Mouse (Mus musculus) hindbrain, postnatal 0 days (tissue): Measurements from ENCODE around the gene Klhdc7b. TPM values are rescaled to one million over a fixed set of nuclear protein-coding genes. Genes with fewer than 3 reads are reported as not detected.

ENCODE experiments used
- ATAC-seq: fragments of 200-750 bp; cut with Nextera tagmentation; 2 replicates; pipeline ENCODE4 v1.8.0; 2017; ENCODE audit warnings: mild to moderate bottlenecking, moderate TSS enrichment, moderate library complexity
- DNase-seq: peaks from one replicate; pipeline ENCODE4 v3.0.0-alpha.2; 2015; ENCODE audit warnings: low spot score
- H3K27ac ChIP-seq: fragments of 300-500 bp; sonication (generic); 2 replicates; pipeline ENCODE4 v1.5.1; 2014; ENCODE audit warnings: mild to moderate bottlenecking
- H3K27me3 ChIP-seq: fragments of 300-500 bp; sonication (generic); 2 replicates; pipeline ENCODE4 v1.6.1; 2014; ENCODE audit warnings: low read length, mixed read lengths; ENCODE audit not compliant: insufficient read depth
- H3K36me3 ChIP-seq: fragments of 300-500 bp; sonication (generic); 2 replicates; pipeline ENCODE4 v1.6.1; 2014; ENCODE audit warnings: low read length, mixed read lengths; ENCODE audit not compliant: insufficient read depth
- H3K4me1 ChIP-seq: fragments of 300-500 bp; sonication (generic); 2 replicates; pipeline ENCODE4 v1.6.1; 2014; ENCODE audit warnings: antibody characterized with exemption, low read length, mixed read lengths; ENCODE audit not compliant: insufficient read depth
- H3K4me2 ChIP-seq: fragments of 300-500 bp; sonication (generic); 2 replicates; pipeline ENCODE4 v1.6.1; 2014; ENCODE audit warnings: low read depth, mild to moderate bottlenecking, low read length, moderate library complexity, mixed read lengths
- H3K4me3 ChIP-seq: fragments of 300-500 bp; sonication (generic); 2 replicates; pipeline ENCODE4 v1.5.1; 2014; ENCODE audit warnings: low read length
- H3K9ac ChIP-seq: fragments of 300-500 bp; sonication (generic); replicated peaks from 2 replicates; pipeline ENCODE4 v1.6.1; 2014; ENCODE audit warnings: mild to moderate bottlenecking, low read length, moderate library complexity, mixed read lengths
- H3K9me3 ChIP-seq: fragments of 300-500 bp; sonication (generic); 2 replicates; pipeline ENCODE4 v1.6.1; 2016; ENCODE audit warnings: low read length, mixed read lengths
- CTCF ChIP-seq: IDR thresholded peaks from 2 replicates; pipeline ENCODE4 v1.5.1; 2016; ENCODE audit warnings: antibody characterized with exemption, control low read depth, low read depth
- WGBS: fragments of 180-500 bp; shearing (Covaris S2); extraction: QIAGEN DNeasy Blood & Tissue Kit; methylation state at CpG from one replicate; pipeline ENCODE4 v1.1.7; 2014; 5-methylcytosine and 5-hydroxymethylcytosine counted together
- polyA plus RNA-seq: library from polyadenylated mRNA; unstranded; fragments of >200 nt; fragmentation: Nextera tagmentation; extraction: Ambion mirVana; gene quantifications from 2 replicates; pipeline ENCODE4 v1.2.1, GENCODE M21; 2015
- total RNA-seq: library from RNA; depleted of rRNA; stranded (reverse); fragments of >200 nt; gene quantifications from 2 replicates; pipeline ENCODE4 v1.2.3, GENCODE M21; 2014

The Klhdc7b gene
- total and polyA plus RNA-seq, 2 experiments from 2014 or later = 0.04 to 0.26 TPM

GRCm38 (mm10) chr15:89402471-89402870, 17.8 kb downstream of the Klhdc7b start:
- ATAC-seq (no peak), DNase-seq (no peak)
- Histone ChIP-seq H3K9ac (no peak overlapping the region), H3K4me2 (no peak overlapping the region), H3K9me3 (no peaks in the 10 kb centered on the region; the same call in 1 of the 2 replicates), H3K27me3 (no peaks in the 10 kb centered on the region), H3K36me3 (no peaks in the 10 kb centered on the region), H3K27ac (no peak overlapping the region), H3K4me3 (no peak overlapping the region), H3K4me1 (no peaks in the 10 kb centered on the region)
- 82% methylated on average over 1 of the region's 1 CpGs for WGBS
- TF ChIP-seq CTCF = no peak

DNA sequence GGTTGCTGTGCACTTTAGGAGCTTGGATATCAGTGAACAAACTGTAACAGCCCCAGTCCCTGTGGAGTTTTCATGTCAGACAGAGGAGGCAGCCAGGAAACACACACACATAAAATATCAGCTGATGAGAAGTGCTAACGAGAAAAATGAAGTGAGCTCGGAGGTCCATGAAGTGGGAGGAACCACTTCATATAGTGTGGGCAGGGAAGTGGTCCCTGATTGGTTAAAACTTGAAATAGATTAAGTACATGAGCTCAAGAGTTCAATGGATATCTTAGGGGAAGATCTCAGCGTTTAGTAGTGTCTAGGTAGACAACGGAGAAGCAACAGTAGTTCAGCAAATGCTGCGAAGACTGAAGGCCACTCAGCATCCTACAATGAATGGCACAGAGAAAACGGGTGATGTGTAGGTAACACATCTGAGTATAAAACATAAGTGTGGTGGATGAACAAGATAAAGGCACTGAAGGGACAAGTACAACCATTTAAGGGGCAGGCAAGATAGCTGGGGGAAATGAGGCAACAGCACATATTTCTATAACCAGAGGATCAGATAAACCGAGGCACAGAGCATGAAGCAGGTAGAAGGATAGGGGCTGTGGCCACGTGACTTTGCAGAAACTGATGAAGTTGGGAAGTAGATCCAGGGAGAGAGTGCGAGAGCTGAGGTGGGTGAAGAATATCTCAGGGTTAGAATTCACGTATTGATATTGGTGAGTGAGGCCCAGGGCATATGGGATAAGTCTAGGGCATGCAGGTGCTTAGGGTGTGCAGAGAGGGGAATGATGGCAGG, 20.3 kb downstream of the Klhdc7b start:
- Histone ChIP-seq H3K4me2 (no peak overlapping the region), H3K36me3 (no peaks in the 10 kb centered on the region), H3K9ac (no peak overlapping the region), H3K27me3 (no peaks in the 10 kb centered on the region), H3K4me1 (no peaks in the 10 kb centered on the region), H3K9me3 (peaks cover 5% of the 10 kb centered on the region), H3K27ac (no peak overlapping the region), H3K4me3 (no peak overlapping the region)
- TF ChIP-seq CTCF = no peak
- ATAC-seq (no peak), DNase-seq (no peak)
- 86% methylated on average over 10 of the region's 10 CpGs for WGBS

DNA sequence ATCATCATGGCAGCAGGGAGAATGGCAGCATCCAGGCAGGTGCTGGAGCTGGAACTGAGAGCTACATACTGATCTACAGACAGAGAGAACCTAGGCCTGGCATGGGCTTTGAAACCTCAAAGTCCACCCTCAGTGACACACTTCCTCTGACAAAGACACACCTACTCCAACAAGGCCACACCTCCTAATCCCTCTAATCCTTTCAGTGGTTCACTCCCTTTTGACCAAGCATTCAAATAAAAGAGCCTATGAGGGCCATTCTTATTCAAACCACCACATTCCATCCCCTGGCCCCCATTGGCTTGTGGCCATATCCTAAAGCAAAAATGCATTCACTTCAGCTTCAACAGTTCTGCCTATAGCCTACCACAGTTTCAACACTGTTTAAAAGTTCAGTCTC, 22.0 kb downstream of the Klhdc7b start:
- no peak overlapping the region for H3K4me3 ChIP-seq
- no peaks in the 10 kb centered on the region for H3K36me3 ChIP-seq
- TF ChIP-seq CTCF = no peak

DNA sequence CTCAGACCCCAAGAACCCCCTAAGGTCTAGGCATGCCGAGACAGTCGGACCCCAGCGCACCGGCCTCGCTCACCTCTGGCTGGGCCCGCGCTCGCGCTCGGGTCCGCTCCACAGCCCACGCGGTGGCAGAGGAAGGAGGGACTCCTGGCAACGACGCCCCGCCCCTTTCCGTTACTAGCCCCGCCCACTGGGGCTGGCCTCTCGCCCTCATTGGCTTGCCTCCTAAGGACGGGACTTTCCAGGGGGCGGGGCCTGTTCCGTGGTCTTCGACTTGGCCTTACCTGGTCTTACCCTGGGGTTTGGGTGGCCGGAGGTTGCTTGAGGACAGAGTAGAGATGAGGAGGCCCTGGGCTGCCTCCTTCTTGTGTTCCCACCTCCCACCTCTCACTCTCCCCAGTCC, 25.4 kb downstream of the Klhdc7b start, which contains the start of gene Syce3:
Gene Syce3, minus strand, starts transcription at position 386 of the 400 bp plus-strand sequence.
- Histone ChIP-seq H3K4me3 (no peak within 1 kb of the TSS), H3K4me2 (no peak within 1 kb of the TSS), H3K4me1 (no peaks in the 10 kb centered on the region), H3K36me3 (no peaks in the 10 kb centered on the region), H3K9ac (no peak within 1 kb of the TSS), H3K27ac (no peak within 1 kb of the TSS), H3K9me3 (peaks cover 5% of the 10 kb centered on the region), H3K27me3 (no peaks in the 10 kb centered on the region)
- DNase-seq = no peak
- no peak for TF ChIP-seq CTCF
- WGBS = 89% methylated on average over 22 of the region's 24 CpGs
- ATAC-seq = no peak

More for the DNA sequence above, 22.0 kb downstream of the Klhdc7b start:
- ATAC-seq (no peak), DNase-seq (no peak)
- Histone ChIP-seq H3K27ac (no peak overlapping the region), H3K9me3 (peaks cover 5% of the 10 kb centered on the region), H3K4me2 (no peak overlapping the region), H3K4me1 (no peaks in the 10 kb centered on the region), H3K27me3 (no peaks in the 10 kb centered on the region), H3K9ac (no peak overlapping the region)

DNA sequence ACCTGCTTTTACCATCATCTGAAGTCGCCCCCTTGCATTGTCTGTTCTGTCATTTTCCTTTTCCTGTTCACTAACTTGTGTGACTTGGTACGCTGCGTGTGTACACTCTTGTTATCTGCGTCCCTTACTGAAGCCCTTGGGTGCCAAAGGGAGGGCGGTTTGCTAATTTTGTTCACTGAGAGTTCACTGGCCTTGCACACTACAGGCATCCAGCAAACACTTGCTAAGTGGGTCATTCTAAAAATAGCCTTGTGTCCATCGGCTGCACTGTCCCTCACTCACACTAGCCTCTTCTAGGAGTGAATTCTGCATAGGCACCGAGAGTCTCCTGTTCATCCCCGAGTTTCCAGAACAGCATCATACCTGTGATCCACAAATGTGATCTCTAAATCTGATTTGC, 30.6 kb downstream of the Klhdc7b start:
- WGBS = 87% methylated on average over 8 of the region's 8 CpGs
- no peak for DNase-seq
- TF ChIP-seq CTCF = no peak
- H3K4me2 ChIP-seq = no peak overlapping the region
- no peaks in the 10 kb centered on the region for H3K4me1 ChIP-seq
- no peak overlapping the region for H3K9ac ChIP-seq
- no peaks in the 10 kb centered on the region for H3K9me3 ChIP-seq
- no peak overlapping the region for H3K27ac ChIP-seq
- peaks cover 27% of the 10 kb centered on the region; the same call in 1 of the 2 replicates for H3K36me3 ChIP-seq
- no peak overlapping the region for H3K4me3 ChIP-seq
- no peak for ATAC-seq
- no peaks in the 10 kb centered on the region for H3K27me3 ChIP-seq

DNA sequence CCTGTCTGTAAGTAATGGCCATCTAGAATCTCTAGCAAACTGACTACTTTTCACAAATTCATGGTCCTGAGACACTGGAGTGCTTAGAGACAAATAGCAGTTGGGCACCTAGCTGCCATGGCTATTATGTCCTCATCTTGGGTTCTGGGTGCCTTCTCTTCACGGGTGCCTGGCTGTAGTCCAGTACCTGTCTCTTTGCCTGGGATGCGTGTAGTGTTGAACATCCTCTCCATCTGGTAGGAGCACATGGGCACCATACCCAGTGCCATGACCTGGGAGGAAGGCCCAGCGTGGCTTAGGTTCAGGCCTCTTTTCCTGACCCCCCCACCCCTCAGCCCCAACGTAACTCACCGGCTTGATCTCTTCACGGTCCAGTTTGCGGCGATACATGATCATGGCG, 37.2 kb downstream of the Klhdc7b start:
- H3K4me3 ChIP-seq = no peak overlapping the region
- DNase-seq = no peak
- ATAC-seq = no peak
- H3K4me2 ChIP-seq = no peak overlapping the region
- TF ChIP-seq CTCF = no peak
- H3K36me3 ChIP-seq = peaks cover 36% of the 10 kb centered on the region
- WGBS = 95% methylated on average over 9 of the region's 9 CpGs
- H3K4me1 ChIP-seq = no peaks in the 10 kb centered on the region
- no peak overlapping the region for H3K9ac ChIP-seq
- no peak overlapping the region for H3K27ac ChIP-seq
- no peaks in the 10 kb centered on the region for H3K27me3 ChIP-seq
- H3K9me3 ChIP-seq = no peaks in the 10 kb centered on the region

- Histone ChIP-seq H3K4me2 (no peak overlapping the region), H3K36me3 (peaks cover 22% of the 10 kb centered on the region), H3K27me3 (no peaks in the 10 kb centered on the region), H3K4me1 (peaks cover 8% of the 10 kb centered on the region; the same call in 1 of the 2 replicates), H3K9ac (no peak overlapping the region), H3K27ac (no peak overlapping the region), H3K4me3 (no peak overlapping the region), H3K9me3 (no peaks in the 10 kb centered on the region)
- whole genome bisulfite sequencing = 80% methylated on average over 8 of the region's 8 CpGs
- DNase-seq (no peak), ATAC-seq (no peak)
- no peak for TF ChIP-seq CTCF
Measured at GRCm38 (mm10) chr15:89424621-89425020, 39.9 kb downstream of the Klhdc7b start.
